Mouse (Mus musculus) gastrocnemius, postnatal 25 days (tissue): Measurements from ENCODE around the gene Maff. TPM values are rescaled to one million over a fixed set of nuclear protein-coding genes. Genes with fewer than 3 reads are reported as not detected.

ENCODE experiments used
- DNase-seq: peaks from one replicate; pipeline ENCODE4 v3.0.0; 2022
- long read RNA-seq, 2 experiments: library from polyadenylated mRNA; stranded (forward); transcript quantifications; one replicate each; pipeline ENCODE4 v2.0.0; 2021
- total RNA-seq, 2 experiments: library from RNA; stranded (reverse); gene quantifications; 1 replicate in 1 of 2; 2 replicates in 1 of 2; pipeline ENCODE4 v1.2.3; 2021

Maff gene
- total RNA-seq = 1 to 10 TPM; 2.7 to 3.8 TPM
- long read RNA-seq, experiment 1 = 0 reads
- long read RNA-seq, experiment 2 = 0 reads

DNA sequence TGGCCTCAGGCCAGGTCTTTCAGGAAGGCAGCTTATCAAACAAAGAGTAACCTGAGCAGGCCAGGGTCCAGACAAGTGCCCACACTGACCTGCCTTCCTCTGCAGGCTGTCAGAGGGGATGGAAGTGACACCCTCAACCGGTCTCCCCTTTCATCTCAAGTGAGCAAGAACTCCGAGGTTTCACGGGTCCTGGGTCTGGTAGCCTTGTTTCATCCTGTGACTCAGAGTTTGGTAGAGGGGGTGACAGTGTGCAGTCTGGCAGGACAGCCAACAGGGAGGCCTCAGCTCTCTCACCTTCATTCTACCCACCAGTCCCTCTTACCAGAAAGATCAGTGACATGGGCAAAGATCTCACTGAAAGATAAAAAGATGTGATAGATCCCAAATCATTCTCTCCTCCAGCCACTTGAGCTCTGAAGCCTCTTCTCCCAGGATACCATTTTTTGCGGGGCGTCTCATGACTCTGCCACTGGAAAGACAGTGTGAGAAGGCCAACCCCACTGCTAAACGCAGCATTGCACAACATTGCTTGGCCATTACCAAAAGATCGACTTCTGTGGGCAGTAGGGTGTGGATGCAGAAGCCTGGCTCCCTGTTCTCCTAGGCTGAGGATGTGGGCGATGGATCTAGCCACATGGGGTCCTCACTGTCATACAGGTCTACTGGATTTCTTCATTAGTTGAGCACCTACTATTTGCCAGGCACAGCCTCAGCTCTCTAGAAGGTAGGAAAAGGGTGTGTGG, at the start of gene Maff:
Gene Maff (plus strand): TSS at position 571 of the 743 bp plus-strand sequence.
- DNase-seq = no peak

DNA sequence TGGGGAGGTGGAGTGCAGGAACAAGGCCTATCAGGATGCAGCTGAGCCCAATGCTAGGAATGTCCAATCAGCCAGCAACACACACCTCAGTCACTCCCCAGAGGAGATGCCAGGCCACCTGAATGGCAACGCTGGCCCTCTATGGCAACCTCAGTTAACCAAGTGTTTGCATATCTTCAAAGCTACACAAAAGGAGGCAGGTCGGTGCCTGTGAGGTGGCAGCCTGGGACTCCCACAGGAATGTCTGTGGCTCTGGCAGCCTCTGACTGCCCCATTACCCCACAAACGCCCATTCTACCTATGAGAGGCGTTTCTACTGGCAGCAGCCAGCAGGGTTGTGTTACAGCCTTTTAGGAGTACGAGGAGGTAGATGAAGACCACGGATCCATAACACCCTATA, 47.9 kb upstream of the Maff start:
- no peak for DNase-seq

DNA sequence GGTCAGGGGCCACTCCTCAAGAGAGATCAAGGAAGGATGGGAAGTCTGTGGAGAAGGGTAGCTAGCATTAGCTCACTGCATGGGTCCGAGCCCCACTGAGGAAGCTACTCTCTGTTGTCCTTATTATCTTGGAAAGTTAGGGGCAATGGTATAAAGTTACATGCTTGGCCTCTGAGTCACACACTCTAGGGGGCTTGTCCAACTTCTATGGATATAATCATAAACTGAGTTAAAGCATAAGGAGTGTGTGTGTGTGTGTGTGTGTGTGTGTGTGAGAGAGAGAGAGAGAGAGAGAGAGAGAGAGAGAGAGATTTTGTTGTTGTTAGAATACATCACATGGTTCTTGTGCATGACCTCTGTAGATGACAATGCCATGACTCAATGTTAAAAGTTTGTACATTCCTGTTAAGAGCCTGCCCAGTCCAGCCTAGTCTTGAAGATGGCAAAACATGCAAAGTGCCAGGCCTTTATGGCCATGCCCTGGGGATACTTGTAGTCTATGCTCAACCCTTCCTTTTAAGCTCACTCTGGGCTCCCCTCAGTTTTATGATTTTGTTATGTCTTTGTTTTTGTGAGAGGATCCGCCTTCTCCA, 46.8 kb upstream of the Maff start:
- DNase-seq = no peak

DNA sequence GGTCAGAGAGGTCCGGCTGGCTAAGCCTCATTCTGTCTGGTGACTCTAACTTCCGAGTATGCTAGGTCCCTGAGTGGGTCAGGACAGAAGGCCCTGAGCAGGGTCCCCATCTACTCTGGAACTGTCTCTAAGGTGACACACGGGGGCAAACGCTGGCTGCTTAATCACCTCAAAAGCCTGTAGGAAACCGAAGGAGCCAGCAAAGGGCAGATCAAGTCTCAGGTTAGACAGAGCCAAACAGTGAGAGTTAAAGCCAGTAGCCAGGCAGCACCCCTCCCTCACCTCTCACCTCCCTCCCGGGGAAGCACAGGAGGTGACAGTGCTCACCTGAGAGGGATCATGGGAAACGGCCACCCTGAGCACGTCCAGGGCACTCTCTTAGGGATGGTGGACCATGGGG, 42.7 kb upstream of the Maff start:
- DNase-seq = no peak

DNA sequence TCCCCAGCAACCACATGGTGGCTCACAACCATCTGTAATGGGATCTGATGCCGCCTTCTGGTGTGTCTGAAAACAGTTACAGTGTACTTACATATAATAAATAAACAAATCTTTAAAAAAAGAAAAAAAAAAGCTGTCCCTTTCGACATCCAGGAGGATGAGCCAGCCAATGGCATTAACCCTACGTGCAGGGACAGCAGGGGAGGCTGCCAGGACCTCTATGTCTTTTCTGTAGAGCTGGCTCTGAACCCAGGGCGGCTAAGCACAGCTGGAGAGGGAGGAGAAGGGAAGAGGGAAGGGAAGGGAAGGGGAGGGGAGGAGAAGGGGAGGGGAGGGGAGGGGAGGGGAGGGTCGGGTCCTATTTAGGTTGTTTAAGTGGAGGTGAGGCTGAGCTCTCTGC, 41.6 kb upstream of the Maff start:
- DNase-seq = no peak

DNA sequence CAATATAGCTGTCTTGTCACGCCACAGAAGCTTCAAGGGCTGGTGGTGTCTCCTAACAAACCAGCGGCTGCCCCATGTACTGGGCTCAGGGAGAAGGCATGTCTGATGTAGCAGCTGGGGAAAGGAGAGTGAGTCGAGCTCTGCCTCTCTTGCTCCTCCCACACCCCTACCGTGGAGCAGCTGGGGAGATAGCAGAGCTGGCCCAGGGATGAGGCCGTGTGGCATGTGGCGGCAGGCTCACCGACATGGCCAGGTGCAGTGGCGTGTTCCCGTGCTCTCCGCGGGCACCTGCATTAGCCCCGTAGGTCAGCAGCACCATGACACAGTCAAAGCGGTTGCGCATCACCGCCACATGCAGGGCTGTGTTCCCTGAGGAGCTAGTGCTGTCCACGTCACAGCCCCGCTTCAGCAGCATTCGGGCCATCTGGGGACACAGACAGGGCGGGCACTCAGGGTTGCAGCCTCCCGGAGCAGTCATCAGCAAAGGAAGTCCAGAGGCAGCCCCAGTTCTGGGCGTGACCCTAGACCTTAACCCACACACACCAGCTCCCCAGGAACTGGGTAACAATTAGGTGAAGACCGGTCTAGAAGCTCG, 40.3 kb upstream of the Maff start:
- no peak for DNase-seq

DNA sequence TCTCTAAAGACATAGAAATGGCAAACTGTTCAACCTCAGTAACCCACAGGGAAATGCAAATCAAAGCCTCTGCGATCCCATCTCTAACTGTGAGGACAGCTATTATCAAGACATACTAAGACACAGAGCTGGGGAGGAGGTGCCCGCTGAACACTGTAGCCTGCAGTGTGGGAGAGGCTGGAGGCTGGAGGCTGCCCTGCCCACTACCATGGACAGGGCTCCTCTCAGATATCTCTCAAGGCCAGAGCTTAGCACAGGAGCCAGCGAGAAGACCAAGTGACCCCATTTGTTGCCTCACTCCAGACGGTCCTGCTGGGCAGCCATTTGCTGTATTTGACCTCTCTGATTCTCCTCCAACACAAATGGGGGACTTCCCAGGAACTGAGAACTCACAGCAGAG, 38.6 kb upstream of the Maff start:
- DNase-seq = no peak

DNA sequence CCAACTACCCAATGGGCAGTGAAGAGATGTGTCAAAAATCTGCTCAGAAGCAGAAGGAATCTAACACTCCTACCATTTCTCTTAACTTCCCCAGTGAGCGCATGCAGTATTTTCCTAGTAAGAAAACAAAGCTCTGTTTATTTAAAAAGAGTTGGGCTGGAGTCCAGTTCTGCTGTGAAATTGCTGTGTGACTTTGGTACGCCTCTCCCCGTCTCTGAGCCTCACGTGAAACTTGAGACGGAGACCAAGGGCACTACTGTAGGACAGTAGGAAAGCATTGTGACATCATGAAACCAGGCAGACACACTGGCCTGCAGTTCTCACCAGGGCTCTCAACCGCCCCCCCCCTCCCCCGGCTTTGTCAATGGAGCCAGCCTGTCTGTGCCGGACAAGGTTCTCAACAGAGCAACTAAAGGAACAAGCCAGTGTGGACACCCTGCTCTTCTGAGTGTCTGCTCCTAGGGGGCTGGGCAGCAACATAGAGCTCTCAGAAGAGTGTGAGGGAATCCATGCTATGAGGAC, 32.5 kb upstream of the Maff start:
- DNase-seq = no peak

DNA sequence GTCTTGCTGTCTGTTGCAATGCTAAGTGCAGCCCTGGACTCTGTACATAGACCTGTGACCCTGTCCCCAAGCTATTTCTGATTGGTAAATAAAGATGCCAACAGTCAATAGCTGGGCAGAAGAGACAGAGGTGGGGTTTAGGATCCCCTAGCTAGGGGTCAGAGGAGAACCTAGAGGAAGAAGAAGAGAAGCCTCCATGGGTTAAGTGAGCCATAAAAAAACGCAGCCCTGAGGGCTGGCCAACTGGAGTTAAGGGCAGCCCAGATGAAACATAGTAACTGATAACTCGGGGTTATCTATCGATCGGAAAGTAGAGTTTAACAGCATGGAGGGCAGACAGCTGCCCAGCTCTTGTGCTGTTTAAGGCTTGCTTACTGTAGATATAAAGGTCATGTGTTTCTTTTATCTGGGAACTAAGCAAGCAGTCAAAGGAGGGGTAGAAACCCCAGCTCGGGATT, 24.7 kb upstream of the Maff start:
- DNase-seq = no peak

DNA sequence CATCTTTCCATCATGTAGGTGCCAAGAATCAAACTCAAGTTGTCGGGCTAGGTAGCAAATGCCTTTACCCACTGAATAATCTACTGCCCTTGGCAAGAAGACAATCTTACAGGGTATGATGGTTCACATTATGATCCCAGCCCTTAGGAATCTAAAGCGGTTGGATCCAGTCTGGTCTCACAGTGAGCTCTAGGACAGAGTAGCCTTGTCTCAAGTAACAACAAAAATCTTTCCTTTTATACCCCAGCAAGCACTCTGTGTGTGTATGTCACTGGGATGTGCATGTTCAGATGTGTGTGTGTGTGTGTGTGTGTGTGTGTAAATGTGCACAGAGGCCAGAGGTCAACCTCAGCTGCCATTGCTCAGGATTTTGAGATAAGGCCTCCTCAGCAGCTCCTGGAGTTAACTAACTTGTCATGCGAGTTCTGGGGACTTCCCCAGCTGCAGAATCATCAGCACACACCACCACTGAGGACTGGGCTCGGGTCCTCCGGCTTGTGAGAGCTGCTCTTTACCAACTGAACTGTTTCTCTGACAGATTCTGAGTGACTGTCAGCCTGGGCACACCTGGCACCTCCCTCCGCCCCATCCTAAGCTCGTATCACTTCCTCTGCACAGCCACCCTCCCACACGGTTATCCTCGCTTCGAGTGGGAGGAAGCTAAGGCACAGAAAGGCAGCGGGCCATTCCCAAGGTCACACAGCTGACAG, 24.0 kb upstream of the Maff start:
- no peak for DNase-seq

DNA sequence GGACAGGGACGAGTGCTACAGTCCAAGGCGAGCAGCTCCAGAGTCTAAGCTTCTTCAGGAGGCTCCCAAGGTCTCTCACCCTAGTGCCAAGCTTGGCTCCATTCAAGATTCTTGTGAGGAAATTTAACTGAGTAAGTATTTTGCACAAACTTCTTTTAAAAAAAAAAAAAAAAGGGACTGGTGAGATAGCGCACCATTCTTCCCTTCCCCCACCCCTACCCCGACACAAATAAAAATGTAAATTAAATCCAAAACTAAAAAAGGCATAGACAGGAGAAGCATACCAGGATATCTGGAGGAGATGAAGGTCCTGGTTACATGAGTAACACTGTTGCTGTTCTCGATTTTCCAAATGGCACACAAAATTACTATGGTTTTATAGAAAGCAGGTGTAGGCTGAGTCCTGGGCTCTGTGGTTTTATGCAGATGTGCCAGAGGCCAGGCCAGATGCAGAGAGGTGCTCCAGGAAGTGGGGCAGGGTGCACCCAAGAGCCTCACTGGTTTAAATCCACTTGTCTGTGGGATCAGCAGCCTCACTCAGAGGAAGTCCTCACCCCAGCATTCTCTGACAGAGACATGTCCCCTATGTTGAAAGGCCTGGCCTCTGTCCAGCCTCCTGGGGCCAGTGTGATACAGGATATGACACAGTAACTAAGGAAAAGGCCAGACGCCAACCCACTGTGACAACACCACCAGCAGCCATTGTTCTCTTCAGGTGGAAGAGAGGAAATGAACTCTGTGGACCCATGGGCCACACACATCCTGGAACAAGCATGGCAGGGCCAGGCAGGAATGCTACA, 23.2 kb upstream of the Maff start:
- peak; percentile 66 for DNase-seq

DNA sequence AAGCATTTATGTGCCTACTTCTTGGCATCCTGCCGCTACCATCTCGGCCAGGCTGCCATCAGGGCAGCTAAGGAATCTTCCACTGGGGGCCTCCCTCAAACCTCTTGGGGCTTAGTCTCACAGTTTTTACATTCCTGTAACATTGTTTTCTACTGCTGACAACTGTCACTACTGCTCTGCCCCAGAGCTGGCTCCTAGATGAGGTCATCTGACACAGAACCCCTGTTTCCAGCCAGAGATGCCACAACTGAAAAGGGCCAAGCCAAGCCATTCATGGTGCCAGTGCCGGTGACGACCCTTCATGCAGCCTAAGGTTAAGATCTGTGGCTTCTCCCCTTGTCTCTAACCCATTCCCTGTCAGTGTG, 22.6 kb upstream of the Maff start:
- no peak for DNase-seq

DNA sequence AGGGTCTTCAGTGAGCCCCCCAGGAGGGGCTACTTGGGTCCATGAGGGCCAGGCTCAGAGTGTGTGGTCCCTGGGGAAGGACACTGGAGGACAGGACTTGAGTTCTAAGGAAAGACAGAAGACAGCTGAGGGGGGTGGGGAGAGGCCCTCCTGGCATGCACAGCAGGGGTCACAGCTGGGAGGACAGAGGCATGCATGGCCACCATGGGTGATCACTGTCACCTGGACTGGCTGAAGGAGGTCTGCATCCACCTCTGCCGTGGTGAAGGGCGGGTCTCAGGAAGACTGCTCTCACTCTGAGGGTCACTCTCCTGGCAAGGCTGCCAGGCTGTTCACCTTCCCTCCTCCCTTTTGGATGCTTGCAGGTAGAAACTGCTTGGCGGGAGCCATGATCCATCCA, 22.0 kb upstream of the Maff start:
- no peak for DNase-seq

DNA sequence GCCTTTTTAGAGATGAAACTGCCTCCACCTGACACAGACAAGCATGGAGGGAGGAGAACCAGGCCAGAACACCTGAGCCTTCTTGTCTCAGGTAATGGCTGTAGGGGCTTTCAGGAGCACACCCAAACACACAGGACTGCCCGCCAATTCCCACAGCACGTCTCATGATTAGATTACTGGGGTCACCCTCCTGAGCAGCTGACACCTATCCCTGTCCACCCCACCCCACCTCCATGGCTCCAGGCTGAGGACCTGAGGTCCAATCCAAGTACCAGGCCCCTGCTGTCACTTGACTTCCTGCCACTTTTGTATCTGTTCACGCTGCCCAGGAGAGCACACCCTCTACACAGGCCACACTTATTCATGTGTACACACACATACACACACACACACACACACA, 20.7 kb upstream of the Maff start:
- DNase-seq = no peak

DNA sequence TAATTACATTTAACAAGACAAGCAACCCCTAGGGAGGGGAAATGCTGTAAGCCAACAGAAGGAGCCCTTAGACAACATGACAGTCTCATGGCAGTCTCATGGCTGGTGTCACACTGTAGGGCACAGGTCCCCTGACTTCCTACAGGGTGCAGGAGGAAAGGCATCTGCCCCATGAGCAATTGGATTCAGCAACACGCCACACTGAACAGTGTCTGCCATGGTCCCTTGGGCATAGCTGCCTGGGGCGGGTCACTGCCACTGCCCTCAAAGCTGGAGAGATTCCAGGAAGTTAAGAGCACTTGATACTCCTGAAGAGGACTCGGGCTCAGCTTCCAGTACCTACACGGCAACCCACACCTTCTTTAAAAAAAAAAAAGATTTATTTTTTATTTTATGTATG, 20.2 kb upstream of the Maff start:
- no peak for DNase-seq

DNA sequence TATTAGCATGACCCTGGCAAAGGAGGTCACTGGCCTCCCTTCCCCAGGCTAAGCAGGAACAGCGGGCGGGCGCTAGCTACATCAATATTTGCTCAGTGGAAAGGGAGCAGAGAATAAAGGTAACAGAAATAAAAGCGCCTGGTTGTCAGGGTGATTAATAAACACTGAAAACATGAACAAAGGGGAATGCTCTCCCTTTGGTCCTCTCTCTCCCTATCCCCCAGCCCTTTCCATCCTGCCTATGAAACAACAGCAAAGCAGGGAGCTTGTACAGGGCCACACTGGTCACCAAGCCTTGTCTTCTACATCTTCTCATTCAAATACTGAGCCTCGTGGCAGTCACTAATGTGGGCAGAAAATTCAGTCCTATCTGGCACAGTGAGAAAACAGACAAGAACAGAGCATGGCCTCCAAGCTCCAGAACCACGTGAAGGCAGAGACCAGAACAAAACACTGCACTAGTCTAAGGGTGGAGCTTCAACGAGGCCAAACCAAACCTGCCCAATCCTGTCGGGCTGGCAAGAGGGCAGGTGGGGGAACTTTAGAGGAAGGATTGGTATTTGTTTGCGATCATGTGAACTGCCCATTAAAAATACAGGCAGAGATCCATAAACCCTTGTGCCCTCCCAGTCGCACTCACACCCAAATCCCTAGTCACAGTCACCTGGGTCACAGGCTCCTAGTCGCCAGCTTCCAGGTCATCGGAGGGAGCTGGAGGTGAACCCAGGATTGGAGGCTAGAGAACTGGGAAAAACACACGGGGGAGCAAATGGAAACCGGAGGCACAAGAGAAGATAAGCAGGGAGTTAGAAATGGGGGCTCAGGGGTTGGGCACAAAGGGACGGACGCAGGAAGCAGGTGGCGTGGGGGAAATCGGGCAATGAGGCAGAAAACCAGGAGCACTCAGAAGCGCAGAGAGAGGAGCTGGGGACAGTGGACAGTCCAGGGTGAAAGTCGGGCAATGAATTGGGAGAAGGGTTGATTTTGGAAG, 19.2 kb upstream of the Maff start:
- DNase-seq = no peak

DNA sequence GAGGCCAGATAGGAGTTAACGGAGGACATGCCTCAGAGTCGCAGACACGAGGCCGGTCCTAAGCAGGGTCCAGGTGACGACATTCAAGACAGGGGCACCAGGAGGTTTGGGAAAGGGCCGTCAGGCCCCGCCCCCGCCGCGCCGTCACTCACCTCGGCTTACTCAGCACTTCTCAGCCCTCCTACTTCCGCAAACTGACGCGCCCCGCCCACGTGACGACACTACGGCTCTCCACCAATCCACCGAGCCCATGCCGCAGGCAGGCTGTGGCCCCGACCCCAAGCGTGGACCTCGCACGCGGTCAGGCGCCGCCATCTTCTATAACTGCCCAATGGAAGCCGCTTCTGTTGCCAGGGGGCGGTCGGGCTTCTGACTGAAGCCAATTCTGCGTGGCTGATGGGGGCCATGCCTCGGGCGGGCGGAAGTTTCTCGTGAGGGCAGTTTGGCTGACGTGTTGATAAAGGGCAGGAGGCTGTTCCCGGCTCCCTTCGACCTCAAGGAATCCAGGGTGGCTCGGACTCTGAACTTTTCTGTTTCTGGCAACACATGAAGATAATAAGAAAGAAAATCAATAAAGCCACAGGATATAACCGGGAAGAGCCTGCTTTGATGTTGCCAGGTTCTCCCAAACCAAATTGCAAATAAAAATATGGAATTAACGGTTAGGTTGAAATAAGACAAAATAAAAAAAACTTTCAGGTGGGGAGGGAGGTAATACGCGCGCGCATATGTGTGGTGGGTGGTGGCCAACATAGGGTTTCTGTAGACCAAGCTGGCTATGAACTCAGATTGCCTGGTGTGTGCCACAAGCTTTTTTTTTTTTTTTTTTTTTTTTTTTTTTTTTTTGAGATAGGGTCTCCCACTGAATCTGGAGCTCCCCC, 18.1 kb upstream of the Maff start, which contains the start of gene Pla2g6:
Gene Pla2g6 (minus strand): TSS at position 333 of the 881 bp plus-strand sequence.
- peak; percentile 99 for DNase-seq

DNA sequence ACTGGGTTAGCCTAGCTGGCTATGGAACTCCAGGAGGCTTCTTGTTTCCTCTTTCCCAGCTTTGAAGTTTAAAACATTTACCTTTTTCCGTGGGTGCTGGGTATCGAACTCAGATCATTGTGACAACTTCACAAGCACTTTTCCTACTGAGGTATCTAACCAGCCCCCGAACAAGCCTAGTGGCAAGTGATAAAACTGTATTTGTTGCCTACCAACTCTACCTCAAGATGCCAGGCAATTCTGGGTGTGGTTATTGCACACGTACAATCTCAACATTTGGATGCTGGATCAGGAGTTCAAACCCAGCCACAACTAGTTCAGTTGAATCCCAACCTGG, 17.5 kb upstream of the Maff start:
- no peak for DNase-seq

DNA sequence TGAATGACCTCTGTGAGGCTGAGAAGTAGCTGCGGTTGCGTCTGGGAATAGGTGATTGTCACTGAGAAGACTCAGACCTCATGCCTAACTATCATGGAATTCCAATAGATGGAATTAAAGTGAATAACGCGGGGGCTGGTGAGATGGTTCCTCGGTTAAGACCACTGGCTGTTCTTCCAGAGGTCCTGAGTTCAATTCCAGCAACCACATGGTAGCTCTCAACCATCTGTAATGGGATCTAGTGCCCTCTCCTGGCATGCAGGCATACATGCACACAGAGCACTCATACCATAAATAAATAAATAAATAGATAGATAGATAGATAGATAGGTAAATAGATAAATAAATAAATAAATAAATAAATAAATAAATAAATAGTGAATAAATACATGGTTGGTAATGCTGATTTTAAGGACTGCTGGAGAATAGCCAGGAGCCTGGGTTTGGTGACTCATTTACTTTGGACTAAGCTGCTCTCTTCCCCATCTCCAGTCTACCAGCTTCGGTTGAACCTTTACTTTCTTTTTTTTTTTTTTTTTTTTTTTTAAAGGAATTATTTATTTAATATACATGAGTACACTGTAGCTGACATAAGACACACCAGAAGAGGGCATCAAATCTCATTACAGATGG, 17.0 kb upstream of the Maff start:
- no peak for DNase-seq
